Mouse (Mus musculus): ENCODE results near the gene Vnn1.

DNA sequence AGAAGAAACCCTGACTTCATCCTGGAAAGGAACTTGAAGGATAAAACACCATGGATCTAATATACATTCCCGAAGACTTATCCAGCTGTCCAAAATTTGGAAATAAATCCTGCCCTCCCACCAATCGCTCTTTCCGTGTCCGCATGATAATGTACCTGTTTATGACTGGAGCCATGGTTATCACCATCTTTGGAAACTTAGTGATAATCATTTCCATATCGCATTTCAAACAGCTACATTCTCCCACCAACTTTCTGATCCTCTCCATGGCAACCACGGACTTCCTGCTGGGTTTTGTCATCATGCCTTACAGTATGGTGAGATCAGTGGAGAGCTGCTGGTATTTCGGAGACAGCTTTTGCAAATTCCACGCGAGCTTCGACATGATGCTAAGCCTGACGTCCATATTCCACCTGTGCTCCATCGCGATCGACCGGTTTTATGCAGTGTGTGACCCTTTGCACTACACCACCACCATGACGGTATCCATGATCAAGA, 55.1 kb downstream of the Vnn1 start, which contains the start of gene Taar3:
- no peak for TF ChIP-seq POLR2A (IDR thresholded peaks at IDR 0.05; ENCODE audit: low read depth, low read length)
- TF ChIP-seq CTCF (IDR thresholded peaks at IDR 0.05; ENCODE audit: borderline replicate concordance, insufficient read depth, low read length) = no peak
